Mouse (Mus musculus): ENCODE results near the gene Baiap2l2.

DNA sequence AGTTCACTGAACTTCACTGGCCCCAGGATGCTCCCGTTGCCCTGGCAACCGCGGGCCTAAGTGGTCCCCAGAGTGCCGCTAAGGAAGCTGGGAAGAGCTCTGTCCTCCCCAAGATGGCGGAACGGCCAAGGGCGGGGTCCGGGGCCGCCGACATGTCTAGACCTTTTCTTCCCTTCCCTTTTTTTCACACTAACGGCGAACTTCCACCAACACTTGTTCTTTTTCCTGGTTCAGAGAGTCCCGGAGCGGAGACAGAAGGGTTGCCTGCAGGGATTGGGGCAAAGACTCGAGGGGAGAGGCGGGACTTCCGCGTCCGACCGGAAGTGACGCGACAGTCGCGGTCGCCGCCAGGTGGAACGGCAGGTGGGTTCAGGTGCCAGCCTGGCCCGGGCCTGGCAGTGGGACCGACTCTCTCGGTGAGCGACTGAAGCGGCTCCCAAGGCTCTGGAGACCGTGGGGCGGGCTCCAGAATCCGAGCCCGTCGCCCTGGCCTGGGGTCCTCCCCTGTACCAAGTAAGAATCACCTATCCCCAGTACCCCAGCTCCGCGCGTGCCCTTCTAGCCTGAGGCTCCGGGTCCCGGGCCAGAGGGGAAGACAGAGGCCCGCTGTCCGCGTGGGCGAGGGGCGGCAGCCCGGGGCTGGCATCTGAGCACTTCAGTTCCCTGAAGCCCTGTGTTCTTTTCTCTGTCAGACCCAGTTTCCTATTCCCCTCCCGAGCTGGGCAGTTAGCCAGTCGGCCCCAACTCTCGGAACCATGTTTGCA lies 56.1 kb downstream of the Baiap2l2 start, which contains the start of the genes Pick1 and Gm49486:
- TF ChIP-seq CTCF (IDR thresholded peaks at IDR 0.05; ENCODE audit: extremely low read depth, insufficient read depth, low read length): no peak
- peak; percentile 50; the same call in 1 of the 2 replicates for TF ChIP-seq POLR2A (IDR thresholded peaks at IDR 0.05; ENCODE audit: extremely low read depth, insufficient read depth, low read length)
